Mouse (Mus musculus): ENCODE data around the gene Rac1. TPM values are rescaled to one million over a fixed set of nuclear protein-coding genes. Genes with fewer than 3 reads are reported as not detected.

Gene Rac1
- total RNA-seq, 1 experiment, result 122 TPM

DNA sequence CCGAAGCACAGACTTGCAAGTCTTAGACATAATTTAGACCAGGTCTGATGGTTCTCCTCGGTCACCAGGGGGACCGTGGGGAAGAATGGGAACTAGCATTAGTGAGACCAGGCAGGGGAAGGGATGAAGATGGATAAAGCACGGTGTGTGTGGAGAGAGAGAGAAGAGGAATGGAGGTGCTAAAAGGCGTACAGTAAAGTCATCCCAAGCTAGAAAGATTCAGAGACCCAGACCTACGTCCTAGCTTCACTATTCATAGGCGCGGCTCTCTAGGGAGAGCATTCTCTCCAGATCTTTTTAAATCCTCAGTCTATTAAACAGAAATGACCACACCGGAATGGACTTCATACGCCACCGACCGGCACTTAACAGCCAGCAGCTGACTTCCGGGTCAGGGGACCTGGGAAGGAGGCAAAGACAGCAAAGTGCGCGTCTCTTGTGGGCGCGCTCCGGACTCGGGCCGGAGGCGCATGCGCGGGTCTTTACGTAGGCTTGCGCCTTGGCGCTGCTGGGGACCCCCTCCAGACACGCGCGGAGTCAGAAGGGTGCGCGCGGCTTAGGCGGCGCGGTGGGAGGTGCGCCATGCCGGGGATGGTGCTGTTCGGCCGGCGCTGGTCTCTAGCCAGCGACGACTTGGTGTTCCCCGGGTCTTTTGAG lies 63.6 kb downstream of the Rac1 start, which contains the start of gene Daglb:
Gene Daglb, plus strand, starts transcription at position 485 of the 657 bp plus-strand sequence.
- Histone ChIP-seq H3K4me3 (ENCODE audit: insufficient read depth in 1 of 2, low read depth in 1 of 2, low read length in 2 of 2, poor library complexity in 1 of 2, severe bottlenecking in 1 of 2) (peak within 1 kb of the TSS; percentile 68 to 70), H3K9me3 (ENCODE audit: control insufficient read depth, insufficient read depth, low read depth, low read length) (no peaks in the 10 kb centered on the region), H3K27ac (ENCODE audit: insufficient read depth, low read depth, low read length, poor library complexity, severe bottlenecking) (no peak within 1 kb of the TSS), H3K4me1 (ENCODE audit: control insufficient read depth in 2 of 2, insufficient read depth in 2 of 2, low read length in 2 of 2, poor library complexity in 1 of 2) (peaks cover 0 to 3% of the 10 kb centered on the region in 2 experiments; a peak in 1 of 4 replicates), H3K9ac (ENCODE audit: insufficient read depth, low read depth, low read length, poor library complexity, severe bottlenecking) (peak within 1 kb of the TSS; percentile 49), H3K36me3 (ENCODE audit: control insufficient read depth, insufficient read depth, low read length, poor library complexity, severe bottlenecking) (no peaks in the 10 kb centered on the region; the same call in 1 of the 2 replicates)
- peak; percentile 69 for DNase-seq (ENCODE audit: low read depth, low spot score)
- TF ChIP-seq ZNF384 (IDR thresholded peaks at IDR 0.05; ENCODE audit: low read depth, low read length), result no peak
- in situ Hi-C loops (cut with MboI; ENCODE audit: low sequenced_read_pairs in 2 of 2, unreplicated experiment in 2 of 2), result no loop called here

DNA sequence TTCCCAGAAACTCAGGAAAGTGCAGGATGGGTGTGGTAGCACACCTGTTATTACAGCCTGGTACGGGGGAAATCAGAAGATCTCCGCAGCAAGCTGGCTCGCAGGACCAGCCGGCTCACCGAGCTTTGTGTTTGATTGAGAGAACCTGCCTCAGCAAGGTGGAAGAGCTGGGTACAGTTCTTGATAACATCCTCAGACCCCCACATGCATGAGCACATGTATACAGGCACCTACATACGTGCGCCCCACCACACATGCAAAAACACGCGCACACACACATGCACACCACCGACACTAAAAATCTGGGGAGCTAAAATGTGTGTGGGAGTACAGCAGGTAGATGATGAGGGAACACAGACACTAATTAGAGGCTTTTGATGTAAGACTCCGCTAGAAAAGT lies 64.2 kb downstream of the Rac1 start:
- Histone ChIP-seq H3K4me1 (ENCODE audit: control insufficient read depth in 2 of 2, insufficient read depth in 2 of 2, low read length in 2 of 2, poor library complexity in 1 of 2) (peaks cover 0 to 3% of the 10 kb centered on the region in 2 experiments; a peak in 1 of 4 replicates), H3K27ac (ENCODE audit: insufficient read depth, low read depth, low read length, poor library complexity, severe bottlenecking) (no peak overlapping the region), H3K9ac (ENCODE audit: insufficient read depth, low read depth, low read length, poor library complexity, severe bottlenecking) (no peak overlapping the region), H3K9me3 (ENCODE audit: control insufficient read depth, insufficient read depth, low read depth, low read length) (no peaks in the 10 kb centered on the region), H3K36me3 (ENCODE audit: control insufficient read depth, insufficient read depth, low read length, poor library complexity, severe bottlenecking) (no peaks in the 10 kb centered on the region; the same call in 1 of the 2 replicates), H3K4me3 (ENCODE audit: insufficient read depth in 1 of 2, low read depth in 1 of 2, low read length in 2 of 2, poor library complexity in 1 of 2, severe bottlenecking in 1 of 2) (peak overlapping the region; percentile 68 to 70)
- no peak for TF ChIP-seq ZNF384 (IDR thresholded peaks at IDR 0.05; ENCODE audit: low read depth, low read length)
- TF ChIP-seq CHD2 (IDR thresholded peaks at IDR 0.05; ENCODE audit: low read depth, low read length), result no peak
- no peak for TF ChIP-seq MAFK (IDR thresholded peaks at IDR 0.05; ENCODE audit: insufficient read depth, low read depth, low read length)
- TF ChIP-seq HCFC1 (IDR thresholded peaks at IDR 0.05; ENCODE audit: borderline replicate concordance, insufficient read depth, low read length), result no peak
- no peak for TF ChIP-seq ZC3H11A (IDR thresholded peaks at IDR 0.05; ENCODE audit: borderline replicate concordance, low read depth, low read length)
- no peak for DNase-seq (ENCODE audit: low read depth, low spot score)
- in situ Hi-C loops (cut with MboI; ENCODE audit: low sequenced_read_pairs in 2 of 2, unreplicated experiment in 2 of 2), result no loop called here

Other genes with a start within 250 kb of the Rac1 start
- 0.67 and 0.69 TPM in 2 replicates for gene Zfp853, start 234.4 kb downstream of the Rac1 start, total RNA-seq (2012; rRNA removed)
- 17.9 and 20.2 TPM in 2 replicates for gene E130309D02Rik, start 212.7 kb downstream of the Rac1 start, total RNA-seq (2012; rRNA removed)
- gene Zdhhc4, start 198.8 kb downstream of the Rac1 start, total RNA-seq (2012; rRNA removed), result 27.7 and 29.3 TPM in 2 replicates
- 0.16 and 0.58 TPM in 2 replicates for gene Grid2ip, start 170.7 kb downstream of the Rac1 start, total RNA-seq (2012; rRNA removed)
- gene Kdelr2, start 124.2 kb downstream of the Rac1 start, total RNA-seq (2012; rRNA removed), result 172 and 184 TPM in 2 replicates
- 9.5 and 11.5 TPM in 2 replicates for gene Daglb, start 63.5 kb downstream of the Rac1 start, total RNA-seq (2012; rRNA removed)
- gene Cyth3, start 94.4 kb upstream of the Rac1 start, total RNA-seq (2012; rRNA removed), result 8.4 and 11.0 TPM in 2 replicates
- 10.6 and 11.5 TPM in 2 replicates for gene Usp42, start 204.2 kb upstream of the Rac1 start, total RNA-seq (2012; rRNA removed)

All from ES-E14 (cell line).